Mouse (Mus musculus) cortical plate, adult 2 months (tissue): ENCODE data around the gene Tcl1b4.

Source experiments
- CTCF ChIP-seq: fragments of 200-500 bp; IDR thresholded peaks from 2 replicates; pipeline ENCODE4 v1.5.1; 2011; ENCODE audit warnings: mild to moderate bottlenecking, control low read depth, low read length; ENCODE audit not compliant: insufficient read depth; ENCODE audit errors: extremely low read depth
- POLR2A ChIP-seq: fragments of 200-500 bp; IDR thresholded peaks from 2 replicates; pipeline ENCODE4 v1.6.1; 2011; ENCODE audit warnings: mild to moderate bottlenecking, low read length, control low read depth; ENCODE audit not compliant: insufficient read depth; ENCODE audit errors: extremely low read depth

GRCm38 (mm10) chr12:105248763-105249233, 47.0 kb downstream of the Tcl1b4 start:
- no peak for TF ChIP-seq CTCF
- no peak for TF ChIP-seq POLR2A
